Mouse (Mus musculus) v-Abl transformed pro-B cells (cell line): ENCODE measurements around the gene Mybbp1a.

ENCODE experiments used
- in situ Hi-C, 2 experiments: fragments of 400-800 bp; cut with MboI; formaldehyde crosslinking; loops; one replicate each; pipeline ENCODE4 v1.15.1; 2025; ENCODE audit not compliant: unreplicated experiment in 2 of 2

Gene Mybbp1a

GRCm38 (mm10) chr11:72473540-72473939 is 32.4 kb downstream of the Mybbp1a start:
- in situ Hi-C loops, result no loop called here

GRCm38 (mm10) chr11:72474926-72475325 is 33.8 kb downstream of the Mybbp1a start:
- in situ Hi-C loops, result no loop called here

DNA sequence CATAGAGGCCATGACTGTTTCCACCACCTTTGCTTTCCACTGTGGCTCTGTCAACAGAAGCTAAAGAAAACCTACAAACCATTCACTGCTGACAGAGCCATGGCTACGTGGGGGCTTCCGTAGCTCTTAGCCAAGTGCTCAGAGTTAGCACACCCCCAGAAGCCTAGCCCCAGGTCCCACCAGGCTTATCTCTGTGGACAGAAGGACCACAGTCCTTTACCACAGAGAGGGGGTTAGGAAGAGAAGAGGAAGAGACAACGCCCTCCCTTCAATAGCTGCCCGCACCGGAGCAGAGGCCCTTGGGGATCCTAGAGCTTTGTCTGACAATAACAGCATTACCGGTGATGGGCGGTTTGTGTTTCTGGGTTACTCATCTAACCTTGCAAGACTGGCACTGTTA is 34.3 kb downstream of the Mybbp1a start:
- in situ Hi-C loops, result no loop called here

GRCm38 (mm10) chr11:72476074-72476625 is 35.0 kb downstream of the Mybbp1a start:
- in situ Hi-C loops, result no loop called here

DNA sequence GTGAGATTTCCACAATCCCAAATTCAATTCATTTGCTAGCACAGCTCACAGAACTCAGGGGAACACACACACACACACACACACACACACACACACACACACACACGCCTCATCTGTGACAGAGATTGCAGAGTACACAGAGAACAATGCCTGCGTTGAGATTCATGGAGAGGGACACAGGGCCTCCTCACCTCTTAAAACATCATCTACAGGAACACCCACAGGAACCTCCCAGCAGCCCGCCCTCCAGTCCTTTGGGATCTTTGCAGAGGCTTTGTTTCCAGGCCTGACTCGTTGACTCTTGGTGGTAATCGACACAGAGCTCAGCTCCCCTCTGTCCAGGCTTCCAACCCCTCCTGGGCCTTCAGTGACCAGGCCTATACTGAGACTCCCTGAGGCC is 36.0 kb downstream of the Mybbp1a start:
- in situ Hi-C loops, result no loop called here

GRCm38 (mm10) chr11:72477653-72478052 is 36.5 kb downstream of the Mybbp1a start:
- in situ Hi-C loops, result no loop called here

GRCm38 (mm10) chr11:72478228-72478627 is 37.1 kb downstream of the Mybbp1a start:
- in situ Hi-C loops, result no loop called here

DNA sequence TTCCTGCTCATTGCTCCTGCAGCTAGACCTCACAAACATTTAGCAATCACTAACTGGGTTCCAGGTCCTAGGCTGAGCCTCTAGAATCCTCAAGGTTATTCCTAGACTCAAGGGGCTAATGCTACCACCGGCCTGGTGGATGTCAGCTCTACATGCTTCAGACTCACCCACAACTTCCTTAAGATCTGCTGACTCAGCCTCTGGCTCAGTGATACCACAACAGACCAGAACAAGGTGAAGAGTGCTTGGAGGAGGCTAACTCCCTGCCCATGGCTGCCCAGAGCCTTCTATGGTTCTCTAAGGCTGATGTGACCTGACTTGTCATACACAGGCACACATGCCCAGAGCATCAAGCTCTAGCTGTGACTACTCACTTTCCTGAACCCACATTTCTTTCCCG is 38.3 kb downstream of the Mybbp1a start:
- in situ Hi-C loops, result no loop called here

GRCm38 (mm10) chr11:72481313-72481712 is 40.2 kb downstream of the Mybbp1a start:
- in situ Hi-C loops, result no loop called here

GRCm38 (mm10) chr11:72481952-72482351 is 40.8 kb downstream of the Mybbp1a start:
- in situ Hi-C loops, result no loop called here

GRCm38 (mm10) chr11:72484549-72484948 is 43.4 kb downstream of the Mybbp1a start:
- in situ Hi-C loops, result no loop called here

DNA sequence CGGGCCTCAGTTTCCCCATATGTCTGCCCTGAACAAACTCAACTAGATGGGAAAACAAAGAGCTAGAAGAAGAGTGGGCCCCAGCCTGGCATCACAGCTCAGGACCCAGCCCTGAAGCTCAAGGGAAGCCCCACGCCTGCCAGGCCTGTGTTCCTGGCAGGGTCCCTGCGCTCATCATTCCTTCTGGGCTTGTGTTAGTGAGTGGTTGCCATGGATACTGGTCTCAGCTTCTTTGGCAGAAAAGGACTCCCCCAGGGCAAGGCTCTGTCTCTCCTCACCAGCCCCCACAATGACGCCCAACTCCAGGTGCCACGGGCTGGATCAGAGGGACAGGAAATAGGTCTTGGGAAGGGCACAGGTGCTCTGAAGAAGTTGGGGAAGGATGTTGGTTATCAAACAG is 44.0 kb downstream of the Mybbp1a start:
- in situ Hi-C loops, result no loop called here

DNA sequence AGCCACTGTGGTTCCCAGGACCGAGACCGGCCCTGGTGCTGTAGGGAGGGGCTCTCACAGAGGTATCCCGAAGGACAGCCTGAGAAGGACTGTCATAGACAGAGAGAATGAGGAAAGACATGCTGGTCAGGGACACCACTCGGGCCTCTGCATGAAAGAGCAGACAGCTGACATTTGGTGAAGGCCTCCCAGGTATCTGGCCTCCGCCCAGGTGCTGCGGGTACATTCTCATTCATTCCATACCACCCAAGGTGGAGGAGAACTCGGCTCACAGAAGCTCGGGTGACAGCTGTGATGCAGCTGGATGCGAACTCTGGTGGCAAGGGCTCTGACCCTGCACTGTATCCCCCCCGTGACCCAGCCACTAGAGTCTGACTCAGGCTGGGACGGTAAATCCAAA is 44.8 kb downstream of the Mybbp1a start:
- in situ Hi-C loops, result no loop called here

- in situ Hi-C loops, result no loop called here
These were observed 46.0 kb downstream of the Mybbp1a start for GRCm38 (mm10) chr11:72487171-72487570.

DNA sequence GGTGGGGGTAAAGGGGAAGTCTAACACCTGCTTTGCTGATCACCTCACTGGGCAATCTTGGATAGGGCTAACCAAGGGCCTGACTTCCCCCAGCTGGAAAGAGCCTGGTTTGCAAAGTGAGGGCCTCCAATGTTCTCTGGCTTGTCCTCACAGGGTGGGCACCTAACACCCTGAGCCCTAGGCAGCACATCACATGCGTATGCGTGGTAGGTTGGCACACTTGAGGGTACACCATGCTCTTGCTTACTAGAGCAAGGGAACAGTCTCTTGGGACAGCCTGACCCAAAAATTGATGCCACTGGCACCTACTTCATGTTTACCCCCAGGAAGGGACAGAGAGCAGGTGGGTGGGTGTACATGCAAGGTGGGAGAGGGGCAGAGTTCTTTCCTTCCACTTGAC is 46.6 kb downstream of the Mybbp1a start:
- in situ Hi-C loops, result no loop called here

DNA sequence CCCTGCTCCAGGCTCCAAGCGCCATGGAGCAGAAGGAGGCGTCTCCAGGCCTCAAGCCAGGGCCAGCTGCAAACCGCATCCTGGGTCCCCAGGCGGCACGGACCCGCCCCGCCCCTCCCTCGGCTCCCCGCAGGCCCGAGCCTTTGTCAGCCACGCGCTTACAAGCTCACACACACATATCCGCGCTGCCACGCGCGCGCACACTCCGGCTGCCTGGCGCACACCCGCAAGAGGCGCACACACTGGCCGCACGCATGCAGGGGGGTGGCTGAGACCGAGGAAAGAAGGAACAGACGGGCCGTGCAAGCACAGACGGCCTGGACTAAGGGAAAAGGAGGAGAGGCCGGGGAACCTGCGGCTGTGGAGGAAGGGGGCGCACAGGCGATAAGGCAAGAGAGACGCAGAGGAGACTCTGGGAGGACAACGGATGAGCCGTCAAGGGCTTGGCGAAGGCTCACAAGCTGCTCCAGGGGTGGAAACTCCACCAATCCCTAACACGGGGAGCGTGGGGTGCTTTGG is 47.7 kb downstream of the Mybbp1a start:
- in situ Hi-C loops, result no loop called here

DNA sequence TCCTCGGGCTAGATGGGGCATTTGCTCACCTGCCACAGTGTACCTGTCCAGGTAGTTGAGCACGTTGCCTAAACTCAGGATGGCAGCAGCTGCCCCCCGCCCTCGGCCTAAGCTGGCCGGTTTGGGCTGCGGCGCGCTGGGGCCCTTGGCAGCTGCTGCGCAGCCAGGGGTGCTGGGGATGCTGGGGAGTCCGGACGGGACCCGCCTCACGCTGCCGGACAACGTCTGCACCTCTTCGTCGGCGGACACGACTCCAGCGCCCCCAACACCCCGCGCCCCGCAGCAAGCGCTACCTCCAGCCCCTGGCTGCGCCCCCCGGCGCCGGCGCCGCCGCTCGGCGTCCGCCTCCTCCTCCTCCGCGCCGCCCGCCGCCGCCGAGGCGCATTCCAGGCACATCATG is 48.2 kb downstream of the Mybbp1a start:
- in situ Hi-C loops, result no loop called here

GRCm38 (mm10) chr11:72489881-72490301 is 48.7 kb downstream of the Mybbp1a start, which contains the start of gene Spns2:
Gene Spns2 (minus strand): TSS chr11:72489904.
- in situ Hi-C loops, result loop anchor here in 1 of 2 experiments (5.0 kb wide), 1 partner anchor 37 kb away; no protein-coding TSS in a partner anchor

GRCm38 (mm10) chr11:72491130-72491960 is 50.2 kb downstream of the Mybbp1a start:
- in situ Hi-C loops, result loop anchor here in 1 of 2 experiments (5.0 kb wide), 1 partner anchor 36 kb away; no protein-coding TSS in a partner anchor

DNA sequence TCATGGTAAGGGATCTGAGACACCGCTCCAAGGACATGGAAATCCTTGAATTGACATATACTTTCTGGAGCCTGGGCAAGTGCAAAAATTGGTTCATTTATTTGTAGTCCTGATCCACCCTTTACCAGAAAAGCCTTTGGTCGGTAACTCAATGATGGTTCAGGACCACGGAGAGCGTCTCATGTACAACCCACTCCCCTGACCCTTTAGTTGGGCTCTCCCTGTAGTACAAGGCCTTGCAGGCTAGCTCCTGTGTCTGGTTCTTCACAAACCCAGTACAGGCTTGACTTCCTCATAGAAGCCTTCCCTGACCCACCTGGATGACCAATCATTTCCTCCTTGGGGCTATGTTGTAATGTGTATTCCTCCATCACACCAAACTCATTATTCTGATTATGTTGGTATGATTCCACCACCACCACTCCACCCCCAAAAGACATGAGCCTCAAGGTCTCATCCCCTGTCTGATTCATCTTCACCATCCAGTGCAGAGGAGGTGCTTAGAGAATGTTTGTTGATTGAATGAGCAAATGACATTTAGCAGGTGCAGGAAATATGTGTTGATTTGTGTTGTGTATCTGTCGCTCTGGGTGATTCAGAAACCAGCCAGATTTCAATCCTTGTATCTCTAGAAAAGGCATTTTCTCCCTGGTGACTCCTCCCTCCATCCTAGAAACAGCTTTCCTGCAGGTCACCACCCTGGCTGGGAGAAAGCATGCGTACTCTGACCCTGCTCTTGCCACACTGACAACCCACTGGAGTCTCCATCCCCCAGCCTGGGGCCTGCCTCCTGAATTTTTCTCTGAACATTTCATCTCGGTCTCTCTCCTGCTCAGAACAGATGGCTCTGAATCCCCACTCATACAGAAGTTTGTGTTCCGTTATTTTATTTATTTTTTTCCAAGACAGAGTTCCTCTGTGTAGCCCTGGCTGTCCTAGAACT is 53.2 kb downstream of the Mybbp1a start:
- in situ Hi-C loops, result loop anchor here in 1 of 2 experiments (5.0 kb wide), 1 partner anchor 33 kb away; no protein-coding TSS in a partner anchor

GRCm38 (mm10) chr11:72496066-72496465 is 54.9 kb downstream of the Mybbp1a start:
- in situ Hi-C loops, result no loop called here
